Mouse (Mus musculus) brain, embryonic 14.5 days (tissue): ENCODE data around the gene 1700020N01Rik.

Experiments
- CTCF ChIP-seq: fragments of 200-500 bp; IDR thresholded peaks from 2 replicates; pipeline ENCODE4 v1.5.1; 2012; ENCODE audit warnings: inconsistent platforms, mild to moderate bottlenecking, moderate library complexity, borderline replicate concordance; ENCODE audit not compliant: insufficient read depth, insufficient read length; ENCODE audit errors: extremely low read depth
- POLR2A ChIP-seq: fragments of 200-500 bp; IDR thresholded peaks from 2 replicates; pipeline ENCODE4 v1.6.1; 2012; ENCODE audit warnings: mild to moderate bottlenecking, inconsistent platforms, borderline replicate concordance; ENCODE audit not compliant: poor library complexity, insufficient read depth, insufficient read length, severe bottlenecking; ENCODE audit errors: extremely low read depth

GRCm38 (mm10) chr10:21613021-21613860, 20.3 kb downstream of the 1700020N01Rik start:
- TF ChIP-seq CTCF: no peak
- TF ChIP-seq POLR2A: no peak
